Mouse (Mus musculus): ENCODE measurements at regions not wholly inside any gene's neighbourhood (a gene's known extent, or its start where the extent isn't known, plus 50 kb on each side); places are given as distances from the start of the nearest gene placed in this dataset.

DNA sequence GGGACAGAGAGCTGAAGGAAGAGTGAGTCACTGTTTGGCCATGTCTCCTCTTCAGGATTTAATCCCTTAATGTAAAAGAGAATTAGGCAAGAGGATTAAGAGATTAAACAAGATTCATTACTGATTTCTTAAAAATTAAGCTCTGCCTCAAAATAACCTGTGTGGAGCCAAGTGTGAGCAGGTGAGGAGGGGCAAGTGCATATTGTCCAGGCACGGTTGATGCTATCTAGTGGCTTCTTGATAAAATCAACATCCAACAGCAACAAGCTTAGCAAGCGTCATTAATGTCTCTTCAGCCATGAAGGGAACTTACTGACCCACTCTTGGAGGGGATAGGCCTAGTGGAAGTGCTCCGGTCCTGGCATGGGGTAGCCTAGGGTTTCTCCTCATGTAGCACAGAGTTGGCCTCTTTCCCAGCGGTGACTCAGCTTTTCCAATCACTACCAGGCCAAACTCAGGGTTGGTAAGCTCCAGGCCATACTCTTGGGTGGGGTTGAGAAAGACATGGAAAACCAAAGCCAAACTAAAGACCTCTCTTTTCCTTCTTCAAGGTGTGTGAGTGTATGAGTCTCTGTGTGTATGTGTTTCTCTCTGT is 55.0 kb upstream of the Ubr2 start:
- TF ChIP-seq CTCF (IDR thresholded peaks at IDR 0.05) = no peak
- Histone ChIP-seq H3K27ac (ENCODE audit: low read depth, low read length) (no peak overlapping the region), H3K4me3 (ENCODE audit: low read depth, low read length) (no peak overlapping the region), H3K9ac (replicated peaks; ENCODE audit: low read length, poor library complexity, severe bottlenecking) (no peak overlapping the region), H3K9me3 (ENCODE audit: low read length) (no peaks in the 10 kb centered on the region), H3K4me2 (ENCODE audit: low read depth, low read length, poor library complexity, severe bottlenecking) (no peak overlapping the region), H3K4me1 (ENCODE audit: insufficient read depth, low read length) (no peaks in the 10 kb centered on the region), H3K36me3 (ENCODE audit: insufficient read depth, low read length) (no peaks in the 10 kb centered on the region), H3K27me3 (ENCODE audit: insufficient read depth, low read length) (no peaks in the 10 kb centered on the region)
- DNase-seq (ENCODE audit: low spot score) (no peak), ATAC-seq (ENCODE audit: low FRiP score) (no peak)
- WGBS = 77% methylated on average over 4 of the region's 4 CpGs

DNA sequence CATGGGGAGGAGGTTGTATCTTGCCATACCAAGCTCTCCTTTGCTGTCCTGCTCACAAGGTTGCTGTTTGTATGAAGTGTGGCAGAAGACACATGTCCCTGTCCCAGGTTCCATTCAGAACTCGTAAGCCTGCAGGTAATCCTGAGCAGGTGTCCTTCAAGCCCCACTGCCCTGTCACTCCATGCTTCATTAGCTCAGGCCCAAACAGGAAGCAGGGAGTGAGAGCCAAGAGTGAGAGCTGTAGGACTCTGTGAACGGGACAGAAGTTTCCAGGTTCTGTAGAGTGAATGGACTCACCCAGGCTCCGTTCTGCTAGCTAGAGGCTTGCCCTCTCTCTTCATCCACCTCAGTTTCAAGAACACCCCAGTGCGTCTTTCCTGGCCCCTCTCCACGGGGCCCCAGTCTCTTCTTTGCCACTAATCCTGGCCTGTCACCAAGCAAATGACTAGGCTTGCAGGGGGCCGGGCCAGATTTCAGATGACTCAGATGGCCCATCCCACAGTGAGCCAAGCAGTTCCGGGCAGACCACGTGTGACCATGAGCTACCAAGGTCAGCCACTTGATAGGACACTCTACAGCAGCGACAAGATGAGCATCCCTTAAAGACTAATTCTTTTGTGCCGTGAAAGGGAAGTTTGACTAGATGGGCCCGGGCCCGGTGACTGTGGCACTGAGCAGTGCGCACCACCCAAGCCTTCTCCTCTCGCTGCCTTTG is 54.4 kb upstream of the Ubr2 start:
- DNase-seq (ENCODE audit: low spot score) = no peak
- TF ChIP-seq CTCF (IDR thresholded peaks at IDR 0.05) = no peak
- no peak for ATAC-seq (ENCODE audit: low FRiP score)
- H3K4me2 ChIP-seq (ENCODE audit: low read depth, low read length, poor library complexity, severe bottlenecking) = no peak overlapping the region
- H3K36me3 ChIP-seq (ENCODE audit: insufficient read depth, low read length) = no peaks in the 10 kb centered on the region
- no peak overlapping the region for H3K4me3 ChIP-seq (ENCODE audit: low read depth, low read length)
- no peaks in the 10 kb centered on the region for H3K27me3 ChIP-seq (ENCODE audit: insufficient read depth, low read length)
- H3K9ac ChIP-seq (replicated peaks; ENCODE audit: low read length, poor library complexity, severe bottlenecking) = no peak overlapping the region
- no peak overlapping the region for H3K27ac ChIP-seq (ENCODE audit: low read depth, low read length)
- no peaks in the 10 kb centered on the region for H3K9me3 ChIP-seq (ENCODE audit: low read length)
- H3K4me1 ChIP-seq (ENCODE audit: insufficient read depth, low read length) = no peaks in the 10 kb centered on the region
- 69% methylated on average over 14 of the region's 14 CpGs for WGBS

DNA sequence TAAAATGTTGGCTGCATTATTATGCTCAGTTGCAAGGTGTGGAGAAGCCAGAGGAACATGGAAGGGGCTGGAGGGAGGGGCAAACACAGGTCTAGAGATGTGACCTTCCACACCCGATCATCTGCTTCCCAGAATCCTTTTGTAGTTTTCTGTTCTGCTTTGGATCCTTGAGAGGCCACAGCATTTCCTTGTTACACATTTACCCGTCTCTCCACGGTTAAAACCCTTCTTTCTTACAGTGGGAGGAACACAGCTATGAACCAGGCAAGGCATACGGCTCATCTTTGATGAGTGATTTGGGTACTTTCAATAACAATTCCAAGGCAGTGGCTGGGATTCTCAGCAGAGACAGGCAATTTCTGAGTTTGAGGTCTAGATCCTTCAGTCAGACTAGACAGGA is 53.6 kb upstream of the Ubr2 start:
- DNase-seq (ENCODE audit: low spot score) (no peak), ATAC-seq (ENCODE audit: low FRiP score) (no peak)
- no peak for TF ChIP-seq CTCF (IDR thresholded peaks at IDR 0.05)
- Histone ChIP-seq H3K4me1 (ENCODE audit: insufficient read depth, low read length) (no peaks in the 10 kb centered on the region), H3K27me3 (ENCODE audit: insufficient read depth, low read length) (no peaks in the 10 kb centered on the region), H3K4me3 (ENCODE audit: low read depth, low read length) (no peak overlapping the region), H3K27ac (ENCODE audit: low read depth, low read length) (no peak overlapping the region), H3K9me3 (ENCODE audit: low read length) (no peaks in the 10 kb centered on the region), H3K4me2 (ENCODE audit: low read depth, low read length, poor library complexity, severe bottlenecking) (no peak overlapping the region), H3K36me3 (ENCODE audit: insufficient read depth, low read length) (no peaks in the 10 kb centered on the region), H3K9ac (replicated peaks; ENCODE audit: low read length, poor library complexity, severe bottlenecking) (no peak overlapping the region)
- 94% methylated on average over 4 of the region's 4 CpGs for WGBS

DNA sequence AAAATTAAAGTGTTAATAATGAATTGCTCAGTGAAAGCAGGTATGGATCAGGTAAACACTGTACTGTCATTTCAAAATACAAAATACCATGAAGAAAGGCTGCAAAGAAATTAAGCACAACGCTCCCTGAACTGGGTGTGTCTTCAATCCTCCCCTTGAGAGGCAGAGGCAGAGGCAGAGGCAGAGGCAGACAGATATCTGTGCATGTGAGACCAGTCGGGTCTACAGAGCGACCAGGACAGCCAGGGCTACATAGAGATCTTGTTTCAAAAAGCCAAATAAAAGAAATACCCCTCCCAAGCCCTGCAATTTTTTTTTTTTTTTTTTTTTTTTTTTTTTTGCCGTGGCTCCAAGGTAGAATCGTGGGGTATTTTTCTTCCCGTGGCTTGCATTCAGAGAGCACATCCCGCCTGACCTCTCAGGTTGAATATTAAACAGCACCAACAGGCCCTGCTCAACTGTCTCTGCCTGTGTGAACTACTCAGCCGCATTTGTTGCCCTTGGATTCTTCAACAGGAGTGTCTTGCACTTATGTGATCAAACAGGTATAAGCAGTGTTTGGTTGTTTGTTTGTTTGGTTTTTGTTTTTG is 50.8 kb upstream of the Ubr2 start:
- TF ChIP-seq CTCF (IDR thresholded peaks at IDR 0.05) = no peak
- Histone ChIP-seq H3K4me2 (ENCODE audit: low read depth, low read length, poor library complexity, severe bottlenecking) (no peak overlapping the region), H3K4me3 (ENCODE audit: low read depth, low read length) (no peak overlapping the region), H3K27me3 (ENCODE audit: insufficient read depth, low read length) (no peaks in the 10 kb centered on the region), H3K27ac (ENCODE audit: low read depth, low read length) (no peak overlapping the region), H3K9me3 (ENCODE audit: low read length) (no peaks in the 10 kb centered on the region), H3K9ac (replicated peaks; ENCODE audit: low read length, poor library complexity, severe bottlenecking) (no peak overlapping the region), H3K4me1 (ENCODE audit: insufficient read depth, low read length) (no peaks in the 10 kb centered on the region), H3K36me3 (ENCODE audit: insufficient read depth, low read length) (no peaks in the 10 kb centered on the region)
- no peak for DNase-seq (ENCODE audit: low spot score)
- no peak for ATAC-seq (ENCODE audit: low FRiP score)
- WGBS = 83% methylated on average over 8 of the region's 8 CpGs
